Mouse (Mus musculus) thymus, adult 18-20 months (tissue): Measurements from ENCODE around the gene St6galnac1.
"Not testable (repeated sequence)": the region's sequence is repeated elsewhere in the genome, so short reads cannot be mapped to it uniquely, and the experiment has no call there.

Experiments used
- DNase-seq, 2 experiments: peaks; one replicate each; pipeline ENCODE4 v3.0.0; 2022; ENCODE audit warnings: mixed read lengths in 2 of 2

Gene St6galnac1

GRCm38 (mm10) chr11:116807116-116807515, 31.8 kb upstream of the St6galnac1 start:
- DNase-seq: no peak

GRCm38 (mm10) chr11:116806136-116807071, 31.1 kb upstream of the St6galnac1 start:
- DNase-seq: no peak

GRCm38 (mm10) chr11:116802709-116803108, 27.4 kb upstream of the St6galnac1 start:
- DNase-seq: no peak

GRCm38 (mm10) chr11:116801106-116801505, 25.8 kb upstream of the St6galnac1 start:
- DNase-seq: no peak

- DNase-seq: no peak
Observed at GRCm38 (mm10) chr11:116799364-116799763, 24.1 kb upstream of the St6galnac1 start.

- no peak for DNase-seq
Observed at GRCm38 (mm10) chr11:116784221-116784620, 8.9 kb upstream of the St6galnac1 start.

GRCm38 (mm10) chr11:116782737-116783145, 7.4 kb upstream of the St6galnac1 start:
- peak; percentile 51 to 64 for DNase-seq

GRCm38 (mm10) chr11:116773205-116773604, 2.1 kb downstream of the St6galnac1 start:
- DNase-seq: no peak

GRCm38 (mm10) chr11:116769873-116770272, 5.4 kb downstream of the St6galnac1 start:
- no peak for DNase-seq

GRCm38 (mm10) chr11:116764946-116765345, 10.4 kb downstream of the St6galnac1 start:
- DNase-seq: no peak

- DNase-seq: no peak
Observed at GRCm38 (mm10) chr11:116764346-116764745, 11.0 kb downstream of the St6galnac1 start.

GRCm38 (mm10) chr11:116755191-116755590, 20.1 kb downstream of the St6galnac1 start:
- no peak for DNase-seq

GRCm38 (mm10) chr11:116753674-116754470, 21.4 kb downstream of the St6galnac1 start:
- DNase-seq: no peak

GRCm38 (mm10) chr11:116749733-116750132, 25.6 kb downstream of the St6galnac1 start:
- no peak for DNase-seq

- DNase-seq: not testable (repeated sequence)
Observed at GRCm38 (mm10) chr11:116748692-116749091, 26.6 kb downstream of the St6galnac1 start.

GRCm38 (mm10) chr11:116746822-116747221, 28.5 kb downstream of the St6galnac1 start:
- not testable (repeated sequence) for DNase-seq

- DNase-seq: not testable (repeated sequence)
Observed at GRCm38 (mm10) chr11:116745457-116745856, 29.9 kb downstream of the St6galnac1 start.

- DNase-seq: no peak
Observed at GRCm38 (mm10) chr11:116738411-116738810, 36.9 kb downstream of the St6galnac1 start.

- no peak for DNase-seq
Observed at GRCm38 (mm10) chr11:116732536-116732935, 42.8 kb downstream of the St6galnac1 start.

- not testable (repeated sequence) for DNase-seq
Observed at GRCm38 (mm10) chr11:116731060-116731580, 44.2 kb downstream of the St6galnac1 start.

GRCm38 (mm10) chr11:116729276-116730008, 45.9 kb downstream of the St6galnac1 start:
- no peak for DNase-seq

- no peak for DNase-seq
Observed at GRCm38 (mm10) chr11:116726156-116726555, 49.2 kb downstream of the St6galnac1 start.
